ENCODE assay signal across 14 mouse cellular contexts in genomic region chr6:38713957-38714898, GRCm38 (mm10). TPM values are rescaled to one million over a fixed set of nuclear protein-coding genes. Genes with fewer than 3 reads are reported as not detected.
DNase-seq lines count a peak whose midpoint lies in the region; ATAC-seq lines count a peak whose summit lies in the region.
"Had no signal": no experiment of that assay in that cellular context is flagged by ENCODE, and none has a peak within 500 bp of the region (broad histone marks: within the 10 kb centered on the region; RNA-seq: fewer than 3 reads in every experiment).

No protein-coding gene starts in this region.

- peaks cover 24% of the 10 kb centered on the region for H3K36me3 ChIP-seq in heart, embryonic 11.5 days (ENCODE audit: control insufficient read depth, insufficient read depth, low read length)

- ATAC-seq in heart, embryonic 11.5 days (replicated peaks; ENCODE audit: insufficient number of reproducible peaks, low FRiP score, low TSS enrichment): no peak
- peak; percentile 64 for ATAC-seq in megakaryocyte, adult 5-6 weeks (ENCODE audit: poor library complexity, severe bottlenecking)
- ATAC-seq: lung, postnatal 0 days had no signal

- no peak for DNase-seq in heart, postnatal 10 days
- DNase-seq in spleen, postnatal 36 days (ENCODE audit: low spot score in 2 of 2): peak; percentile 53 to 54
- DNase-seq in spleen, adult 18-20 months: no peak
- no peak for DNase-seq in Muller cell, postnatal 12 days (ENCODE audit: inconsistent ontology term)
- DNase-seq in left cerebral cortex, postnatal 36 days (ENCODE audit: low spot score in 2 of 2): no peak
- DNase-seq: cerebellum, postnatal 25 days; gastrocnemius, postnatal 10 days; kidney, adult 9 months; right cerebral cortex, postnatal 25 days had no signal

- H3K4me3 ChIP-seq in heart, embryonic 11.5 days (ENCODE audit: low read depth, low read length): no peak overlapping the region
- H3K4me3 ChIP-seq: limb, embryonic 12.5 days; liver, embryonic 15.5 days had no signal

- 67% methylated on average over 19 of the region's 19 CpGs for WGBS in heart, embryonic 11.5 days (ENCODE audit: insufficient replicate concordance)

- peak overlapping the region; percentile 41; the same call in 1 of the 2 replicates for H3K27ac ChIP-seq in heart, embryonic 11.5 days (ENCODE audit: low read depth, low read length)
- H3K27ac ChIP-seq: limb, embryonic 12.5 days; liver, embryonic 15.5 days had no signal

- intact Hi-C loops in heart, postnatal 10 days (cut with DNase I): no loop called here
- intact Hi-C loops in left cerebral cortex, postnatal 36 days (cut with DNase I): no loop called here

- no peak overlapping the region for H3K9ac ChIP-seq in heart, embryonic 11.5 days (ENCODE audit: low read depth, low read length)
- H3K9ac ChIP-seq: limb, embryonic 12.5 days; liver, embryonic 15.5 days had no signal

- no peaks in the 10 kb centered on the region for H3K27me3 ChIP-seq in heart, embryonic 11.5 days (ENCODE audit: control insufficient read depth, insufficient read depth, low read length)
- H3K27me3 ChIP-seq: limb, embryonic 12.5 days; liver, embryonic 15.5 days had no signal

- no peaks in the 10 kb centered on the region for H3K9me3 ChIP-seq in heart, embryonic 11.5 days (replicated peaks; ENCODE audit: control insufficient read depth, low read length)
- H3K9me3 ChIP-seq: limb, embryonic 12.5 days; liver, embryonic 15.5 days had no signal

- peaks cover 14% of the 10 kb centered on the region for H3K4me1 ChIP-seq in heart, embryonic 11.5 days (ENCODE audit: control insufficient read depth, insufficient read depth, low read length)
- H3K4me1 ChIP-seq: limb, embryonic 12.5 days; liver, embryonic 15.5 days had no signal

- H3K4me2 ChIP-seq in heart, embryonic 11.5 days: no peak overlapping the region
- H3K4me2 ChIP-seq: limb, embryonic 12.5 days; liver, embryonic 15.5 days had no signal

RNA-seq across cellular contexts. Expression of gene Clec2l, which starts 51.4 kb away (rescaled TPM):
- polyA plus RNA-seq in heart, embryonic 11.5 days (2014; fragmentation: Nextera tagmentation; extraction: Ambion mirVana): 0.80 and 1.1 TPM in 2 replicates
- total RNA-seq in heart, postnatal 10 days (2021): 1 to 10 TPM; 2.8 to 3.3 TPM
- not detected in 2 replicates for total RNA-seq in megakaryocyte, adult 5-6 weeks (2015)
- not detected in 2 replicates for total RNA-seq in megakaryocyte, adult 5-6 weeks (2017)
- total RNA-seq in left cerebral cortex, postnatal 36 days (2021): 10 to 100 TPM; 74.5 to 92.6 TPM

Comparison
In these comparisons a context has a peak if more than half of its experiments do, and no peak if none do; other contexts are left out.
1. DNase-seq: peak in spleen, postnatal 36 days (2 of 2); none in heart, postnatal 10 days (0 of 2), spleen, adult 18-20 months (0 of 2), Muller cell, postnatal 12 days (single experiment) and left cerebral cortex, postnatal 36 days (0 of 2).
2. RNA of gene Clec2l, which starts 51.4 kb away (total RNA-seq): 74.5 to 92.6 TPM in left cerebral cortex, postnatal 36 days; 2.8 to 3.3 TPM in heart, postnatal 10 days and not detected in megakaryocyte, adult 5-6 weeks; every median in the first group is over 10 times any median in the second.